Mouse (Mus musculus): ENCODE measurements around the gene Hs2st1. TPM values are rescaled to one million over a fixed set of nuclear protein-coding genes. Genes with fewer than 3 reads are reported as not detected.
A peak's percentile ranks its signal among the peaks of the same experiment; 100 is the strongest.

Gene Hs2st1
- polyA plus RNA-seq, 1 experiment from 2014 or later = 13.9 TPM

DNA sequence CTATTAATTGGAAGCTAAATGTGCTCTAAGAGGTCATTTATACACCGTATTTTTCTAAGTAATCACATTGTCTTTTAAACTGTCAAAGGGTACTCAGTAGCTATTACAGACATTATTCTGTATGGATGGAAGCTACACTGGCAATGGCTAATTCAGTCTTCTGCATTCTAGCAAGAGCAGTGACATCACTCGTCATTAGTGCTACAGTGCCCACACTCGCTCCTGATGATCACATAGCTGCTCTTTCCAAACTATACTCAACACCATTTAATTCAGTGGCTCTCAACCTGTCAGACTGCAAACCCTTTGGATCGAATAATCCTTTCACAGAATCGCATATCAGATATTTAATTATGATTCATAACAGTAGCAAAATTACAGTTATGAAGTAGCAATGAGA lies 19.3 kb downstream of the Hs2st1 start:
- Histone ChIP-seq H3K36me3 (ENCODE audit: control insufficient read depth, insufficient read depth, low read length) (no peaks in the 10 kb centered on the region), H3K9me3 (replicated peaks; ENCODE audit: control insufficient read depth, low read length, poor library complexity, severe bottlenecking) (no peaks in the 10 kb centered on the region), H3K27me3 (ENCODE audit: control insufficient read depth, insufficient read depth, low read depth, low read length) (no peaks in the 10 kb centered on the region), H3K4me2 (ENCODE audit: low read length) (no peak overlapping the region), H3K27ac (ENCODE audit: low read length) (no peak overlapping the region), H3K4me3 (ENCODE audit: low read depth, low read length) (no peak overlapping the region), H3K9ac (ENCODE audit: low read depth, low read length) (no peak overlapping the region), H3K4me1 (ENCODE audit: control insufficient read depth, insufficient read depth, low read length) (peaks cover 8% of the 10 kb centered on the region)
- no peak for ATAC-seq
- WGBS = 84% methylated on average over 5 of the region's 5 CpGs

DNA sequence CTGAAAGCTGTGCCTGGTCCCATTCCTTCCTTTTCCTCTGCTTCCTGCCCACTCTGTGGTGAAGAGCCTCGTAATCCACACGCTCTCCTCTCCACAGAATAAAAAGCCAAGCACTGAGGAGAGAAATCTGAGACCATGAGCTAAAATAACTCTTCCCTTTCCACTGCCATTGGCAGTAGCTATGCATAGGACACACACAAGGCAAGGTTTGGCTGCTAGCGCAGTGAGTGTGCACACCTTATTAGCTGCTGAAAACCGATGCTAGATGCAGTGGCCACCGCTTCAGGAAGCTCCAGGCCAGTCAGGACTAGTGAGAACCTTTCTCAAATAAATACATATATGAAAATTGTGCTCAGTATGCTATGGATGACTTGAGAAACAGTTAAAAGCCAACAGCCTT lies 19.9 kb downstream of the Hs2st1 start:
- 94% methylated on average over 5 of the region's 5 CpGs for WGBS
- no peak for ATAC-seq
- H3K9me3 ChIP-seq (replicated peaks; ENCODE audit: control insufficient read depth, low read length, poor library complexity, severe bottlenecking) = no peaks in the 10 kb centered on the region
- H3K36me3 ChIP-seq (ENCODE audit: control insufficient read depth, insufficient read depth, low read length) = no peaks in the 10 kb centered on the region
- peaks cover 13% of the 10 kb centered on the region for H3K4me1 ChIP-seq (ENCODE audit: control insufficient read depth, insufficient read depth, low read length)
- H3K27me3 ChIP-seq (ENCODE audit: control insufficient read depth, insufficient read depth, low read depth, low read length) = no peaks in the 10 kb centered on the region
- H3K4me2 ChIP-seq (ENCODE audit: low read length) = no peak overlapping the region
- H3K9ac ChIP-seq (ENCODE audit: low read depth, low read length) = no peak overlapping the region
- H3K4me3 ChIP-seq (ENCODE audit: low read depth, low read length) = no peak overlapping the region
- H3K27ac ChIP-seq (ENCODE audit: low read length) = no peak overlapping the region

DNA sequence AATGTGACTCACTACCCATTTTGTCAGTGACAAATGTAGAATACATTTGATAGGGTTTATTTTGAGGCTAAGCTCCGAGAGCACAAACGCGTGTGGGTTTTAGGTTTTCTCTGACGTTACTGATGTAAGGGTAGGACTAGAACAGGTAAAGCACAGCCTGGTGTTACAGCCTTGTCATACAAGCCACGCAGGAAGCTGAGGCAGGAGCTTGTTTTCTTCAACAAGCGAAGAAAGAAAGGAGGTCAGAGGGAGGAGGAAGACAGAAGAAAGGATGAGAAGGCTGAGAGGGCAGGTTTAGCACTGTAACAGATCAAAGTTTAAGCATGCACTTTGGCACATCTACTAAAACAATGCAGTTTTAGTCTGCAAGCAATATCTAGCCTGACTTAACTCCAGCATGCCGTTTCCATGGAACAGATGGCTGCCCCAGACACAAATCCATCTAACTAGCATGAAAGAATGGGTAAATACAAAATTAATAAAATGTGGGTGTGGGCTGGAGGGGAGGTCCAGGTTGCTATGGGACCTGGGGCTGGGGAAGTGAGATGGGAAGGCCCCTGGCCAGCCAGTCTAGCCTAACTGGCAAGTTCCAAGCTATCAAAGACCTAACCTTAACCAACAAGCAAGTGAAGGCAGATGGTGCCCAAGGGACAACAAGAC lies 21.7 kb downstream of the Hs2st1 start:
- no peaks in the 10 kb centered on the region for H3K27me3 ChIP-seq (ENCODE audit: control insufficient read depth, insufficient read depth, low read depth, low read length)
- H3K4me2 ChIP-seq (ENCODE audit: low read length) = no peak overlapping the region
- 88% methylated on average over 7 of the region's 7 CpGs for WGBS
- no peak overlapping the region for H3K9ac ChIP-seq (ENCODE audit: low read depth, low read length)
- 0 out of 2 replicates have a peak, but pooled peaks have one; percentile 12 for ATAC-seq
- peaks cover 14% of the 10 kb centered on the region for H3K4me1 ChIP-seq (ENCODE audit: control insufficient read depth, insufficient read depth, low read length)
- no peaks in the 10 kb centered on the region for H3K36me3 ChIP-seq (ENCODE audit: control insufficient read depth, insufficient read depth, low read length)
- no peak overlapping the region for H3K27ac ChIP-seq (ENCODE audit: low read length)
- H3K9me3 ChIP-seq (replicated peaks; ENCODE audit: control insufficient read depth, low read length, poor library complexity, severe bottlenecking) = no peaks in the 10 kb centered on the region
- no peak overlapping the region for H3K4me3 ChIP-seq (ENCODE audit: low read depth, low read length)

DNA sequence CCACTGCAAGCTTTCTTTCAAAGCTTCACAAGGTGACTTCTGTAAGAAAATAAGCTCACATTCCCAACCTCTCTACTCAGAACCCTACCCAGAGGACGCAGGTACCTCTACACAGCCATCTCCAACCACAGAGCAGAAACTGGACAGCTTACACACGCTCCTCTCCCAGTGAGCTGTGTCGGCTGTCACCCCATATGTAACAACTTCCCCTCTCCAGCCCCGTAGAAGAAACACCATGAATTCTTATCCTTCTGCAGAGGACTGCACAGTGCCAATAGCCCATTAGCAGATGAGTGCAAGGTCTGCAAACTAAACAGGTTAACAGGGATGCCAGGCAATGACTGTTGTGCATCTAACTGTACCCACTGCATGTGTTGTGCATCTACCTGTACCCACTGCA lies 23.5 kb downstream of the Hs2st1 start:
- Histone ChIP-seq H3K36me3 (ENCODE audit: control insufficient read depth, insufficient read depth, low read length) (no peaks in the 10 kb centered on the region), H3K4me3 (ENCODE audit: low read depth, low read length) (no peak overlapping the region), H3K4me2 (ENCODE audit: low read length) (no peak overlapping the region), H3K27me3 (ENCODE audit: control insufficient read depth, insufficient read depth, low read depth, low read length) (no peaks in the 10 kb centered on the region), H3K27ac (ENCODE audit: low read length) (no peak overlapping the region), H3K9ac (ENCODE audit: low read depth, low read length) (no peak overlapping the region), H3K9me3 (replicated peaks; ENCODE audit: control insufficient read depth, low read length, poor library complexity, severe bottlenecking) (no peaks in the 10 kb centered on the region), H3K4me1 (ENCODE audit: control insufficient read depth, insufficient read depth, low read length) (peaks cover 14% of the 10 kb centered on the region)
- ATAC-seq = no peak
- 55% methylated on average over 4 of the region's 4 CpGs for WGBS

DNA sequence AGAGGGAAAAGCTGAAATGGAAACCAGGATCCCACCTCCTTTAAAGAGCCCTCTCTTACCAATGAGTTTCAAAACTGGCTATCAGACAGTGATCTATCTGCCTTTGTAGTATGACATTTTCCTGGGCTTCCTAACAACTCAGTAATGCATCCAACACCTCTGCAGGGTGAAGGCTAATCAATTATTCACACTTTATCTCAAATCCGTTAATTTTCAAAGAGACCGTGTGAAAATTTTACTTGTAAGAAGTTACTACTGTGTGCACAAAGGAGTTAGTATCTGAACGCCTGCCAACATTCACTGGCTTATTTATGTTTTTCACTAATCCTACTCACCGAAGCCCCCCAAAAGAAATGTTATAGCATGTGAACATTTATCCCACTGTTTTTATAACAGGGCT lies 24.1 kb downstream of the Hs2st1 start:
- Histone ChIP-seq H3K27me3 (ENCODE audit: control insufficient read depth, insufficient read depth, low read depth, low read length) (no peaks in the 10 kb centered on the region), H3K4me3 (ENCODE audit: low read depth, low read length) (no peak overlapping the region), H3K27ac (ENCODE audit: low read length) (no peak overlapping the region), H3K4me1 (ENCODE audit: control insufficient read depth, insufficient read depth, low read length) (peaks cover 14% of the 10 kb centered on the region), H3K4me2 (ENCODE audit: low read length) (no peak overlapping the region), H3K9ac (ENCODE audit: low read depth, low read length) (no peak overlapping the region), H3K36me3 (ENCODE audit: control insufficient read depth, insufficient read depth, low read length) (no peaks in the 10 kb centered on the region), H3K9me3 (replicated peaks; ENCODE audit: control insufficient read depth, low read length, poor library complexity, severe bottlenecking) (no peaks in the 10 kb centered on the region)
- 12% methylated on average over 4 of the region's 4 CpGs for WGBS
- ATAC-seq = 0 out of 2 replicates have a peak, but pooled peaks have one; percentile 66

DNA sequence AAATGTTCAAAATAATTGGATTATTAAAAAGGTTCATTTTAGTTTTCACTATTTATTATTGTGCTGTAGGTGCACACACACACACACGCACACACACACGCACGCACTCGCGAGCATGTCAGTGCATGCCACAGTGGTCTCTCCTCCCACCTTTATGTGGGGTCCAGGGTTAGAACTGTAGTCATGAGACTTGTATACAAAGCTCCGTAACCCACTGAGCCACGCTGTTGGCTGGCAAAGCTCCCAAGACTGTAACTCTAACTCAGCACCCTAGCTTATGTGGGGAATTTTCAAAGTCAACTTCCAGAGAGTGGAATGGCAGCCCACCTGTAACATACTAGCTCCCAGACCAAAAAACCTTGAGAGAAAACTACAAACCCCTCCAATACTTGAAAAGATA lies 24.8 kb downstream of the Hs2st1 start:
- no peak overlapping the region for H3K4me2 ChIP-seq (ENCODE audit: low read length)
- no peak overlapping the region for H3K27ac ChIP-seq (ENCODE audit: low read length)
- H3K9ac ChIP-seq (ENCODE audit: low read depth, low read length) = no peak overlapping the region
- peaks cover 14% of the 10 kb centered on the region for H3K4me1 ChIP-seq (ENCODE audit: control insufficient read depth, insufficient read depth, low read length)
- no peaks in the 10 kb centered on the region for H3K36me3 ChIP-seq (ENCODE audit: control insufficient read depth, insufficient read depth, low read length)
- H3K4me3 ChIP-seq (ENCODE audit: low read depth, low read length) = no peak overlapping the region
- no peaks in the 10 kb centered on the region for H3K9me3 ChIP-seq (replicated peaks; ENCODE audit: control insufficient read depth, low read length, poor library complexity, severe bottlenecking)
- 85% methylated on average over 7 of the region's 7 CpGs for WGBS
- ATAC-seq = no peak
- H3K27me3 ChIP-seq (ENCODE audit: control insufficient read depth, insufficient read depth, low read depth, low read length) = no peaks in the 10 kb centered on the region

DNA sequence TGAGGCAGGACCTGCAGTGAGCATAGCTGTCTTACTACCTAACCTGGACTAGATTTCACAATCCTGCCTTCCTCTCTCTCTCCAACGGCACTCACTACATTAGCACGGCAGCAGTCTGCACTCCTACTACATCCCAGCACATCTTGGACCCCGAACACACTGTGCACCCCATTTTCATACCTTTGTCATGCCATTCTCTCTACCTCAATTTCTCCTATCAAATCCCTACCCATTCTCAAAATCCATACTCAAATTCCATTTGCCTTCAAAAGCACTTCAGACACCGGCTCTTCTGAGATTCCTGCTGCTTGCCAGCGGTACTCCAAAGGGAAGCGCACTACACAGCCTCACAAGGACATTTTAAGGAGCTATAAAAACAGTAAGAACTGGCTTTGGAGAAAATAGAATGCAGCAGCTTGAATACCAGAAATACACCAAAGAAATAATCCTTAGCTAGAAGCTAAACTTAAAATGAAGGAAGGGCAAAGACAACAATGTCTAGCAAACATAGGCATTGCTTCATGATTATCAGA lies 28.0 kb downstream of the Hs2st1 start:
- H3K9ac ChIP-seq (ENCODE audit: low read depth, low read length) = no peak overlapping the region
- no peak overlapping the region for H3K4me3 ChIP-seq (ENCODE audit: low read depth, low read length)
- H3K27ac ChIP-seq (ENCODE audit: low read length) = no peak overlapping the region
- no peak for ATAC-seq
- no peaks in the 10 kb centered on the region for H3K36me3 ChIP-seq (ENCODE audit: control insufficient read depth, insufficient read depth, low read length)
- no peak overlapping the region for H3K4me2 ChIP-seq (ENCODE audit: low read length)
- peaks cover 14% of the 10 kb centered on the region for H3K4me1 ChIP-seq (ENCODE audit: control insufficient read depth, insufficient read depth, low read length)
- WGBS = 70% methylated on average over 6 of the region's 6 CpGs
- H3K9me3 ChIP-seq (replicated peaks; ENCODE audit: control insufficient read depth, low read length, poor library complexity, severe bottlenecking) = no peaks in the 10 kb centered on the region
- H3K27me3 ChIP-seq (ENCODE audit: control insufficient read depth, insufficient read depth, low read depth, low read length) = no peaks in the 10 kb centered on the region

DNA sequence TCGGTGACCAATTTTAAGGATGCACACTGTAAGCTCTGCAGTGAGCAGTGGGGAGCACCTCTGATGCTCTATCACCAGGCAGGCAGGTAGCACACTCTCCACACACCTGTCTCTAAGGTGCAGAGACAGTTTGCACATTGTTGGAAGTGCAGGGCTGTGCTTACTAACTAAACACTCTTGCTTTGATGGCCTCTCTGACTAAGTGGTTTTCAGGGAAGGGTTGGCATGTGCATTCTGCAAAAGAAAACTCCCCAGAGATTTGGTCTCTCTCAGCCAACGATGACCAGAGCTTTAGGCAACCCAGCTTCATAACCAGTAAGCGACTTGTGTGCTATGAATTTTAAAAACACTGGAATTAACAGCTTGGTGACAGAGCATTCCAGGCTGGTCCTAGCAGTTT lies 29.2 kb downstream of the Hs2st1 start:
- no peak for ATAC-seq
- no peak overlapping the region for H3K4me2 ChIP-seq (ENCODE audit: low read length)
- no peaks in the 10 kb centered on the region for H3K36me3 ChIP-seq (ENCODE audit: control insufficient read depth, insufficient read depth, low read length)
- H3K4me3 ChIP-seq (ENCODE audit: low read depth, low read length) = no peak overlapping the region
- H3K9me3 ChIP-seq (replicated peaks; ENCODE audit: control insufficient read depth, low read length, poor library complexity, severe bottlenecking) = no peaks in the 10 kb centered on the region
- H3K27ac ChIP-seq (ENCODE audit: low read length) = no peak overlapping the region
- WGBS = 77% methylated on average over 3 of the region's 3 CpGs
- H3K9ac ChIP-seq (ENCODE audit: low read depth, low read length) = no peak overlapping the region
- no peaks in the 10 kb centered on the region for H3K27me3 ChIP-seq (ENCODE audit: control insufficient read depth, insufficient read depth, low read depth, low read length)
- H3K4me1 ChIP-seq (ENCODE audit: control insufficient read depth, insufficient read depth, low read length) = peaks cover 7% of the 10 kb centered on the region

DNA sequence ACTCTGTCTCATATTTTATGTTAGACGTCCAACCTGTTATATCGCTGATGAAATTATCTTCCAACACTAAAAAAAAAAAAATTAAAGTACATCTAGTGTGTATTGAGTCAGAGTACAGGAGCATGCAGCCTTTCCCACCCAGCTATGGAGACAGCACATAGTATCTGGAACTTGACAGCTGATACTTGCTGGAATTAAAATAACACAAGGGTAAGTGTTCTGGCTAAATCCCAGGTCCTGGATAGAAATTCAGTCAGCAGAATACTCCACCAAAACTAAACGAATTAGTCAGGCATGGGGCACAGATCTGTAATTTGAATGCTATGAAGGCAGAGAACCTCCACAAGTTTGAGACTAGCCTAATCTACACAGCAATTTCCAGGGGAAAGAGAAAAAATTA lies 30.9 kb downstream of the Hs2st1 start:
- Histone ChIP-seq H3K4me3 (ENCODE audit: low read depth, low read length) (no peak overlapping the region), H3K36me3 (ENCODE audit: control insufficient read depth, insufficient read depth, low read length) (no peaks in the 10 kb centered on the region), H3K4me2 (ENCODE audit: low read length) (no peak overlapping the region), H3K27ac (ENCODE audit: low read length) (no peak overlapping the region), H3K27me3 (ENCODE audit: control insufficient read depth, insufficient read depth, low read depth, low read length) (no peaks in the 10 kb centered on the region), H3K9me3 (replicated peaks; ENCODE audit: control insufficient read depth, low read length, poor library complexity, severe bottlenecking) (no peaks in the 10 kb centered on the region), H3K4me1 (ENCODE audit: control insufficient read depth, insufficient read depth, low read length) (no peaks in the 10 kb centered on the region), H3K9ac (ENCODE audit: low read depth, low read length) (no peak overlapping the region)
- 80% methylated on average over 3 of the region's 3 CpGs for WGBS
- ATAC-seq = no peak
